Mouse (Mus musculus) fat pad, adult 2 months (tissue): Measurements from ENCODE around the gene Trmo.
A peak's percentile ranks its signal among the peaks of the same experiment; 100 is the strongest.

Source experiments
- DNase-seq: peaks from one replicate; pipeline ENCODE4 v3.0.0-alpha.2; 2011; ENCODE audit warnings: low read depth, low spot score; ENCODE audit errors: extremely low read depth

Trmo gene

GRCm38 (mm10) chr4:46389013-46389611, at the start of gene Trmo:
Trmo (minus strand) TSS chr4:46389437.
- peak; percentile 82 for DNase-seq

DNA sequence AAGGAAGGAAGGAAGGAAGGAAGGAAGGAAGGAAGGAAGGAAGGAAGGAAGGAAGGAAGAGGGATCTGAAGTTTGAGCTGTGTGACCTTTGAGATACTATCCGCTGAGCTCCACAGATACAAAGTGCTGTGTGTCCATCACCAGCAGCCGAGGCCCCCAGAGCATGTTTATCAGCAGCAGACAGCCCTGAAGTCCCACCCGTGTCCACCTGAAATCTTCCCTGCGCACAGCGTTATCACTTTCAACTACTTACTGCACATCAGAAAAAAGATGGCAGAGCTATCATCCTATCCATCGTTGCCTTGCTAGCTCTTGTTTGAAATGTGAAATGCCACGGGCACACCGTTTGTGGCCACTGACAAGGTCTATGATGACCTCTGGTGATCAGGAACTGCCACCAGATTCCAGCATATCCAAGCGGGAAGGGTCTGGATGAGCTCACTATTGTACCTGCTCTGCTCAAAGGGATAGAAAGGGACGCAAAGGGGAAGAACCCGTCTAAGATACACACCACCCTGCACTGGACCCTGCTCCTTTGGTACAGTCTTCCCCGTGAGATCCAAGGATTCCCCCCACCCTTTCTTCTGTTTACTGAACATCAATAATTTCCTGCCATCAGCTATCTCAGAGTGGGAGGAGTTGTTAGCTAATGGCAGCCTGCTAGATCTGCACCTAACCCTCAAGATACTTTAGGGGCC, 43.3 kb upstream of the Trmo start:
- no peak for DNase-seq

DNA sequence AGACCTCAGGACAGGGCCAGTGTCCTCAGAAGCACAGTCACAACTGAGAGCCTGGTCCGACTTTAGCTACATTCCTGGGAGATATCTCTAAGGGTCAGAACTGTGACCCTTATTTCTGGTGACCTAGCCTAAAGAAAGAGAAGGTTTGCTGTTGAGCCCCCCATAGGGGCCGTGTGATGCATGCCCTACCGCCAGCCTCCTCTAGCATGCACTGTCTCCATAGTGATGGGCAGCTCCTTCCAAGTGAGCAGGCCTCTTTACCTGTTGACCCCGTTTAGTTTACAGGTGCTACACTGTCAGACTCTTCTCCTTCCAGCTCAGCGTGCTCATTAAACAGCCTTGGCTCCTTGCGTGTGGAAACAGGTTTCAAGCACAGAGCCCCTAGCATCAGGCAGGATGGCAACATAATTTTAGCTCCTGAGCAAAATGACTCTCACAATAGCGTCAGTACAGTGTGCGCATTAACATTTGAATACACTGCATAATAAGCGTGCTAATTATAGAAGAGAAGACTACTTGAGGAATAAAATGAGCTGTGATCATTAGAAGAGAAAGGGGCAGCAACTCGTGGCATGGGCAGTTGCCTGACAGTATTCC, 39.8 kb upstream of the Trmo start:
- no peak for DNase-seq

DNA sequence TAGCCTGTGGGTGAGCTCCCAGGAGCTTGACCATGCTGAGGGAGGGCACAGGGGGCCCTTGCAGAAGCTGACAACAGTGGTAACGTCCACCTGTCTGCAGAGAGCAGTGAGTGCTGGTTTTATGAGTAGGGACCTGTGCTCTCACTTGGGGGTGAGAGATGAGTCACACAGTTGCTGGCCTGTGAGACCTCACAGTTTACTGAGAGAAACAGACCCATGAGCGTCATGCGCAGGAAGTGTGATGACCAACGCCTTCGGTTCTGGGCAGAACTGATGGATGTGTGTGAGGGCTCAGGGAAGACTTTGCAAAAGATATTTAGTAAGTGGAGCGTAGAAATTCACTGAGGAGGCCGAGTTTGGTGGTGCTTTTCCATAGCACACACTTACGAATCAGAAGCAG, 33.4 kb upstream of the Trmo start:
- no peak for DNase-seq

DNA sequence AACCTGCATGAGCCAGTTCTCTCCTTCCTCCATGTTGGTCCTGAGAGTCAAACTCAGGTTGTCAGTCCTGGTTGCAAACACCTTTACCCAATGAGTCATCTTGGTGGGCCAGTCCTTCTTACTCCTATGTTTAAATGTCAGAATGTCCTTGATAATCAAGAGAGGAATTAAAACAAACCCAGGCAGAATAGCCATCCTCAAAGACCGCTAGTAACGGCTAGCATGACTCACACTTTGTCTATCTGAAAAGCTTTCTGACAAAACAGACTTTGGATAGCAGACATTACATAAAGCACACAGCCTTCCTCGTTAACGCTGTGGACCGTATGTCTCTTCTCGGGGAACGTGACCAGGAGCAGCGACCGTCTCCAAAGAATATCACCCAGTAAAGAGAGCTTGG, 29.6 kb upstream of the Trmo start:
- no peak for DNase-seq

DNA sequence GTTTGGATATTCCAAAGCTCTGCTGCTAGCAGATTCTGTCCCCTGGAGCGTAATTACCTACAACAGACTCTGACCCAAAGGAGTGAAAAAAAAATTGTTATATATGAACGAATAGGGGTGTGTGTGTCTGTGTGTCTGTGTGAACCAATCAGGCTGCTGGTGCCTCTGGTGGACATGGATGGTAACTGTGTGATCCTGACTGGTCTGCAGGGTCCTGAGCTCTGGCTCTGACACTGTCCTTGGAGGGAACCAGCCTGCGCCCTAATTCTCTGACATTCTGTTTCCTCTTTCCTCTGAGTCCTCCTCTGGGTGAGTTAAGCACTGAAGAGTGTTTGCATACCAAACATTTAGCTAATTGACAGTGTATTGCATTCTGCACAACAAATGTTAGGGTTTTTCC, 28.3 kb upstream of the Trmo start:
- DNase-seq = no peak

DNA sequence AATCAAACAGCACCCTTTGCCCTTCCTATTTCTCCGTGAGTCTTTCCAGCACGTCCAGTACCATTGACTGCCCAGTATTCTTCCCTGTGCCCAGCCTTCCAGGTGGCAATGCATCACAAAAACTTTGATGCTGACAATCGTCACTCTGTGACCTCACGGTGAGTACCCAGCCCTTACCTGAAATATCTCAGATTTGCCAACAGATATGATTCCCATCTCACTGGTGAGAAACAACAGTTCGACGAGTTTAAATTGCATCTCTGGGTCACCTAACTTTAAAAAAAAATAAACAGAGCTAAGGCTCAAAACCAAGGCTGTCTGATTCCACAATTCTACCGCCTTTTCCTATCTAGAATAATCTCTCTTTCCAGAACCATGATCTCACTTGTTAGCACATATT, 24.2 kb upstream of the Trmo start, which contains the start of gene Hemgn:
Gene Hemgn, minus strand, starts transcription at position 101 of the 400 bp plus-strand sequence.
- no peak for DNase-seq

GRCm38 (mm10) chr4:46412113-46412512, 22.9 kb upstream of the Trmo start:
- no peak for DNase-seq

GRCm38 (mm10) chr4:46411489-46411888, 22.3 kb upstream of the Trmo start:
- DNase-seq = no peak

GRCm38 (mm10) chr4:46410677-46411076, 21.4 kb upstream of the Trmo start:
- no peak for DNase-seq

- DNase-seq = no peak
Observed at GRCm38 (mm10) chr4:46406966-46407703, 17.9 kb upstream of the Trmo start.

DNA sequence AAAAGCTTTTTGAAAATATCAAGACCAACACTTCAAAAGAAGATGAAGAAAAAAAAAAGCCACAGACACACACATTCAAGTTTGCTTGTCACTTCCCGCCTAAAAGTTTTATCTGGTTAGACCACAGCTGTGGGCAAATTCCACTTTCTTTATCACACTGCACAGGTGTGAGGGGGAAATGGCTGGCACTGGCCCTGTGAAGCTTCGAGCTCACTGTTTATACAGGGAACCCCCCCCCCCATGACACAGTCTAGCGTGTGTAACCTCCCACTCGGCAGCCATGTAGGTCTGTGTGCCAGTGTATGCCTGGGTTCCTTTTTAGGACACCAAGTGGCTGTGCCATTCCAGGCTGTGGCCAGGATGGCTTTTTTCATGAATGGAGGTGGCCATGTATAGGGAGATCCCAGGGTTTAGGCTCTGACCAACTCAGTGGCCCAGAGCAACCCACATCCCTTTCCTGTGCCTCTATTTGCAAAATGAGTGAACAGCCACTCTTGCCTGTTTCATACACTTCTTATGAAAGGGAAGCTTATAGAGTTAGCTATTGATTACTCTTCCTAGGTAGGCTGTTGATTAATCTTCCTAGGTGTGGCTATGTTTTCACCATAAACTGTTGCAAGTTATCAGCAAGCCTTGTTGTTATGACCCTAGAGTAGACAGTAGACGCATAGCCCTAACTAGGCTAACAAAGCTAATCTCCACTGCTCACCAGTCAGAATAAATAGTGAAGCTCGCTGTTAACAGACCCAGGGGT, 15.0 kb upstream of the Trmo start:
- no peak for DNase-seq

GRCm38 (mm10) chr4:46398839-46399238, 9.6 kb upstream of the Trmo start:
- DNase-seq = no peak

GRCm38 (mm10) chr4:46395736-46396135, 6.5 kb upstream of the Trmo start:
- no peak for DNase-seq

DNA sequence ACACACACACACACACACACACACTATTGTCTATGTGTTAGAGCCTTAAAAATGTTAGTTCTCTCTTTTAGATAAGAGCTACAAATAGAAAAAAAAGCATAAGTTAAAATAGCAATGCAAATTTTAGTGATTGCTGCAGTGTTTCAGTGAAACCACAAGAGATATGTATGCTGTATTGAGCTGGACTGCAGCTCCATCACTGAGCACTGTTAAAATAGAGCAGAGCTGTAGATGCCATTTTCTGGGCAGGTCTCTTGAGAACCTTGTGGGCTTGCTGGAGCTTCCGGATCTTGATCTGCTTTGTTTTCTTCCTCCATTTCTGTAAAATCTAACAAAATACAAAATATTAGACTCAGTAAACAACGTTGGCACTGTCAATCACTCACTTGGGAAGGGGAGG, 5.2 kb upstream of the Trmo start:
- no peak for DNase-seq

GRCm38 (mm10) chr4:46390390-46390970, 1.2 kb upstream of the Trmo start:
- peak; percentile 39 for DNase-seq

DNA sequence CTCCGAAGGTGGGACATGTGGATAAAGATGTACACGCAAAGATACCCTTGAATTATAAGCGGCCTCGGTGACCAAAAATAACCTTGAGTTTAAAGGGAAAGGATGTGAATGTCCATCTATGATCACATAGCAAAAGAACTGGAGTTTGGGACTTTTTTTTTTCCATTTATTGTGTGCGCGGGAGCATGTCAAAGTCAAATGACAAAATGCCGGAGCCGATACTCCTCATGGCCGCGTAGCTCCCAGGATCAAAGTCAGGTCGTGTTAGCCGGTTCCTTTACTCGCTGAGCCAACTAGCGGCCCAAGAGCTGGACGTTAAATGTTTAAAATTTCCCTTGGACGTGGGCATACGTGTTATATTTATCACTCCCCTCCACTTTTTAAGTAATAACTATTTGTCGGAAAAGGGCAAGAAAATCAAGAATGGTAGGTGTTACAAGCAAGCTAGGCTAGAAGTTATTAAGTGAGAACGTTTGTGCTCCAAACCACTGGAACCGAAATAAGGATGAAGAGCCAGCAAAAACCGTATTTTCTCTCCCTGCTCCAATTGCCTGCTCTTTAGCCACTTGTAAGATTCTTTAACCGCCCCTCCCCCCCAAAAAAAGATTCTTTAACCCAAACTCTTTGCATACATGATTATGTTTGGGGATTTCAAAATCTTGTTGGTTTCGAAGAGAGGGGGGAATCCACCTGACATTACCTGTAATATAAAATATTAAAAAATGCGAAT, 540 bp upstream of the Trmo start:
- no peak for DNase-seq

- DNase-seq = no peak
Observed at GRCm38 (mm10) chr4:46388556-46388955, 681 bp downstream of the Trmo start.

DNA sequence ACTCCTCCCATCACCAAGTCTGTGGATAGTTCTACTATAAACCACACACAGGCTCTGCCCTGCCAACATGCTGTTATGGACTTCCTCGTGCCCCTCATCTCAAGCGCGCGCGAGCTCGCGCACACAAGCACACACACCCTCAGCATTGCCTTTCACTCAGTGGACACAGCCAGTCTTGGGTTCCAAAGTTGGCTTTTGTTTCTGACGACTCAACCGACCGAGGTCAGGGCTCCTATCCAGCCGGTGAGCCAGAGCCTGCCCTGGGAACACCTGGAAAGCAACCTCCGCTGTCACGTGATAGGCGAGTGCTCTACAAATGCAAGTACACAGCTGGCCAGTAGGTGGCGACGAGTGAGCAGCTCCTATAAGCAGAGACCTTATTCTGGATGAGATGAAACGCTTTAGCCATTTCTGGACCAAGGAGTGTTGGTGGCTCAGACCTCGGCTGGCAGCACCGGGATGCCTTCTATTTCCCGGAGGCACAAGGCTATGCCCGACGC, 14.3 kb downstream of the Trmo start:
- no peak for DNase-seq

DNA sequence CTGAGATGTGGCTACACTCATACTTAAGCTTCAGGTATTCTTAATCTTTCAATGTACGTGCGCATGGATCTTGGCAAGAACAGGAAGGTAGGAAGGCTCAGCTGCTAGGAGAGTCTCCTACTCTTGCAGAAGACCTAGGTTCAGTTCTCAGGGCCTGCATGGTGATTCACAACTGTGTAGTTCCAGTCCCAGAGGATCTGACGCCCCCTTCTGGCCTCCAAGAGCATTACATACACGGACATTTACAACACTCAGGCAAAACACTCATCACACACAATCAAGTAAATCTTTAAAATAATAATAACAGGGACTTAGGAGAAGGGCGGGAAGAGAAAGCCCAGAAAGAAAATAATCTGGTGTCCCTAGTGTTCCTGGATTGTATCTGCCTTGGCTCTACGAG, 14.8 kb downstream of the Trmo start:
- no peak for DNase-seq
